Mouse (Mus musculus): ENCODE measurements around the gene Pwwp2b. TPM values are rescaled to one million over a fixed set of nuclear protein-coding genes. Genes with fewer than 3 reads are reported as not detected.

Gene Pwwp2b
- polyA plus RNA-seq, 1 experiment from 2014 or later: 4.1 TPM

DNA sequence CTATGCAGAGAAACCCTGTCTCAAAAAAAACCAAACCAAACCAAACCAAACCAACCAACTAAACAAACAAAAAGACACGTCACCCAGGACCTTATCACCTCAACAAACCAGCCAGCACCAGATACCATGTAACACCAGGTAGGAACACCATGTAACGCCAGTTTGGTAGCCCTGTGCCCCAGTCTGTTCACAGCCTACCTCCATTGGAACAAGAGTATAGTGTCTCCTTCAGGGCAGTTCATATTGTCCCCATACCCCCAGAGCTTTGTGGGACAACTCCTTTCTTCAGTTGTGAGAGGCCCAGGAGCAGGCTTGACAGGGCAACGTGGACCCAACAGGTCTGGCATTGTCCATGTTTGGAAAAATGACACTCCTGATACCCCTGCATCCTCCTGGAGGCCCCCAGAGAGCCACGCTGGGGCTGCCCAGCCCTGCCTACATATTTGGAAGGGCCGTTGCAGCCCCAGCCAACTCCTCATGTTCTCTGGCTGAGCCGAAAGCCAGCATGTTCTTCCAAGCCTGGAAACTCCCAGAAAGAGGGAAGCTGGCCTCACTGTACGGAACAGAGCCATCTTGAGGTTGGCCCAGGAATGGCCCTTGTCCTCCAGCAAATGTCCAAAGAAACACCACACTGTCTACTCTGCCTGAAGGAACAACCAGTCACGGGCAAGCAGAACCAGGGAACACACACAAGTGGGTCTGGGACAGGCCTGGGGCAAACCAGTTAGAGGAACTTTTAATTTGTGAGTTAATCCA is 60.0 kb downstream of the Pwwp2b start:
- Histone ChIP-seq H3K27me3 (peaks cover 12% of the 10 kb centered on the region), H3K27ac (no peak overlapping the region), H3K9me3 (no peaks in the 10 kb centered on the region), H3K4me3 (replicated peaks) (no peak overlapping the region), H3K9ac (replicated peaks) (no peak overlapping the region), H3K36me3 (no peaks in the 10 kb centered on the region), H3K4me2 (replicated peaks) (no peak overlapping the region), H3K4me1 (replicated peaks) (peaks cover 16% of the 10 kb centered on the region)
- WGBS: 78% methylated on average over 8 of the region's 8 CpGs
- no peak for ATAC-seq

DNA sequence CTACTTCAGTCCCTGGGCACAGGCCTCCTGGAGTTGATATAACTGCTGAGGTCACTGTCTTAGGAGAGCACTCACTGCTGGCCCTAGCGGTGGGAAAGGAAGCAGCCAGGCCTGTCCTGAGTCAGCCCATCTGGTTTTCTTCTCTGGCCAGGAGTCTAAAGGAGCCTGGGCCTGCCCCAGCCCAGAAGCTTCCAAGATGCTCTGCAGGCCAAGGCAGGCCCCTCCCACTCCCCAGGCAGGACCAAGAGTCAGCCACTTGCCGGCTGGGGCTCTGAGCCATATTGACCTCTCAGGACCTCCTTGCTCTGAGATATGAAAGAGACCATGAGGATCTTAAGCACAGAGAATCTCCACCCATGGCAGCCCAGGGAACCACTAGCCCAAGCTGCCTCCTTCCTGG is 60.8 kb downstream of the Pwwp2b start:
- Histone ChIP-seq H3K4me2 (replicated peaks) (no peak overlapping the region), H3K4me1 (replicated peaks) (peaks cover 16% of the 10 kb centered on the region), H3K9me3 (no peaks in the 10 kb centered on the region), H3K27me3 (peaks cover 12% of the 10 kb centered on the region), H3K27ac (no peak overlapping the region), H3K4me3 (replicated peaks) (no peak overlapping the region), H3K36me3 (no peaks in the 10 kb centered on the region), H3K9ac (replicated peaks) (no peak overlapping the region)
- no peak for ATAC-seq
- WGBS: 53% methylated on average over 2 of the region's 2 CpGs

DNA sequence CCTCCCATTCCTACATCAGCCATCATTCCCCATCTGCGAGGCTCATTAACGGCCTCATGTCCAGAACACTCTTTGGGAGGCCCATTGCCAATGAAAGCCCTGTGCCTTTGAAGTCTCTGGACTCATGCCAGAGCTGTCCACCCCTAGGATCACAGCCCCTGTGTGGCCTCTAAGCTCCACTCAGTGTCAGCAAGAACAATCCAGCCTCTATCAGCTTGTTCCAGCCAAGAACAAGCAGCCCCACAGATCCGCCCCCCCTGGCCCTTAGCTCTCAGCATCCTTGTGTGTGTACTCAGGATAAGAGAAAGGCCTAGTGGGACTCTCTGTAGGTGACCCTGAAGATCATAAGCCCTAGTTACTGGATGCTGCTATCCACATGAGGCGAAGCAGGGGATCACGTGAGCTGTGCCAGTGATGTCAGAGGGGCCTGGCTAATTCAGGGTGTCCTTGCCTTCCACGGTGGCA is 62.2 kb downstream of the Pwwp2b start:
- Histone ChIP-seq H3K4me1 (replicated peaks) (peaks cover 16% of the 10 kb centered on the region), H3K27me3 (peaks cover 11% of the 10 kb centered on the region), H3K4me3 (replicated peaks) (no peak overlapping the region), H3K4me2 (replicated peaks) (no peak overlapping the region), H3K9ac (replicated peaks) (no peak overlapping the region), H3K27ac (peak overlapping the region; percentile 4; the same call in 1 of the 2 replicates), H3K36me3 (no peaks in the 10 kb centered on the region), H3K9me3 (no peaks in the 10 kb centered on the region)
- ATAC-seq: peak; percentile 89
- 31% methylated on average over 6 of the region's 6 CpGs for WGBS

DNA sequence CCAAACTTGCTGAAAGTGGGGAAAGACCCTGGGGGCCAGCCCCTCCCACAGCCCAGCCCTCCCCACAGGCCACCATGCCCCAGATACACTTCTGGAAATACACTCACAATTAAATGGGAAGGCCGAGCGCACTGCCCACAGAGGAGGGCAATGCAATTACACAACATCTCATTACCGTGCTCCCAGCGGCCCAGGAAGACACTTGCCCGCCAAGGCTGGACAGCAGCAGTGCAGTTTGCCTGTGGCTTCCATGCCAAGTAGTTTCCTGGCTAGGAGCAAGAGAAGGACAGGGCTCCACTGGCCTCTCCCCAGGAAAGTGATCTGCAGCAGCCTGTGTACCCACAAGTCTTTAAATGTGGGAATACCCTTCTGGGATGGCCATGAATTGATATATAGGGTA is 64.4 kb downstream of the Pwwp2b start:
- no peak overlapping the region for H3K27ac ChIP-seq
- peak overlapping the region; percentile 6; the same call in 1 of the 2 replicates for H3K9ac ChIP-seq (replicated peaks)
- no peak overlapping the region for H3K4me3 ChIP-seq (replicated peaks)
- no peak overlapping the region for H3K4me2 ChIP-seq (replicated peaks)
- 66% methylated on average over 5 of the region's 5 CpGs for WGBS
- H3K4me1 ChIP-seq (replicated peaks): peaks cover 19% of the 10 kb centered on the region
- H3K9me3 ChIP-seq: no peaks in the 10 kb centered on the region
- H3K36me3 ChIP-seq: no peaks in the 10 kb centered on the region
- ATAC-seq: no peak
- no peaks in the 10 kb centered on the region for H3K27me3 ChIP-seq

DNA sequence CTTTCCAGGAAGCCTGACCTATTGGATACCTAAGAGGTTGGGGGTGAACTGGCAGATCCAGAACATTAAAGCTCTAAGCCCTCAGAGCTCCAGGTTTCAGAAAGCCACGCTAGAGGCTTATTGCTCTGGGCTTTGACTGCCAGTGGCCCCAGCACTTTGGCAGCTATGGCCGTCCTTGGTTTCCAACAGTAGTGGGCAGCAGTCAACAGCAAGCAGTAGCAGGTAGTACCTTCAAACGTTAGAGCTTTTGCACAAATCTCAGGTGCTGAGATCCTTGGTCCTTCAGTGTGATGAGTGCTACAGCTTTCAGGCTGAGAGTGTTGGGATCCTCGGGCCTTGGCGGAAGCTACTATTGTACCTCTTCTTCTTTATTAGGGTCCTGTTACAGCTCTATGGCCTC is 65.1 kb downstream of the Pwwp2b start:
- H3K4me1 ChIP-seq (replicated peaks): peaks cover 19% of the 10 kb centered on the region
- H3K27ac ChIP-seq: no peak overlapping the region
- H3K9me3 ChIP-seq: no peaks in the 10 kb centered on the region
- no peak for ATAC-seq
- H3K36me3 ChIP-seq: no peaks in the 10 kb centered on the region
- H3K27me3 ChIP-seq: no peaks in the 10 kb centered on the region
- 83% methylated on average over 5 of the region's 5 CpGs for WGBS
- no peak overlapping the region for H3K4me2 ChIP-seq (replicated peaks)
- no peak overlapping the region for H3K9ac ChIP-seq (replicated peaks)
- no peak overlapping the region for H3K4me3 ChIP-seq (replicated peaks)

DNA sequence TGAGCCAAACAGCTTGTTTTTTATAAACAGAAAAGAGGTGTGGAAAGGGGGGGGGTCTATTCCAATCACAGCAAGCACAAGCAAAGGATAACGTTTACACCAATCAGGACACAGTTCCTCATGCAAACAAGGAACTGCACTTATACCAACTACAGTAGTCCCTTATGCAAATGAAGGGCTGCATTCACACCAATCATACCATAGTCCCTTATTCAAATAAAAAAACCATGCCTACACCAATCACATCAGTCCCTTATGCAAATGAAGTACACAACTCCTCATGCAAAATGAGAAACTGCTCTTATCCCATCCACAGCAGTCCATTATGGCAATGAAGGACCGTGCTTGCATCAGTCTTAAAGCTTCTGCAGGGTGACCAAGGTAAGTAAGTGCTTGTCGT is 66.4 kb downstream of the Pwwp2b start:
- no peak for ATAC-seq
- 92% methylated on average over 3 of the region's 3 CpGs for WGBS
- no peaks in the 10 kb centered on the region for H3K27me3 ChIP-seq

DNA sequence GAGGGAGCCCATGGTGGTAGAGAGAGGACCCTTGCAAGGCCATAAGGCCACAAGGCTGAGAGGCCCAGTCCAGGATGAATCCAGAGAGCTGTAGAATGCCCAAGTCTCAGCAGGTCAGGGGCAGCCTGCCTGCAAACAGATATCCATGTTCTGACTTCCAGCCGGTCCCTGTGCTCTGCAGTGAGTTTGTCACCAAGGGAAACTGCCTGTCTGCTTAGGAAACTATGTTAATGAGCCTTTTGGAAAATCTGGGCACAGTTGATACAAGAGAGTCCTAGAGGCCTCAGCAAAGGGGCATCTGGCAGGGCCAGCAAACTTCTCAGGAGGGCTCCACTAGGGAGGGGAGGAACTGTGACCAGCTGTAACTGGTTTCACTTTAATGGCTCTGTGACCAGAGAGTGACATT is 70.7 kb downstream of the Pwwp2b start:
- H3K4me1 ChIP-seq (replicated peaks): peaks cover 16% of the 10 kb centered on the region
- WGBS: 23% methylated on average over 1 of the region's 1 CpGs
- no peak overlapping the region for H3K4me3 ChIP-seq (replicated peaks)
- H3K9ac ChIP-seq (replicated peaks): no peak overlapping the region
- H3K27me3 ChIP-seq: no peaks in the 10 kb centered on the region
- H3K9me3 ChIP-seq: no peaks in the 10 kb centered on the region
- H3K27ac ChIP-seq: 0 out of 2 replicates have a peak overlapping the region, but pooled peaks have one; percentile 37
- H3K36me3 ChIP-seq: no peaks in the 10 kb centered on the region
- H3K4me2 ChIP-seq (replicated peaks): no peak overlapping the region
- peak; percentile 85 for ATAC-seq

More for the DNA sequence above, 66.4 kb downstream of the Pwwp2b start:
- Histone ChIP-seq H3K4me3 (replicated peaks) (no peak overlapping the region), H3K36me3 (no peaks in the 10 kb centered on the region), H3K4me1 (replicated peaks) (peaks cover 29% of the 10 kb centered on the region), H3K27ac (no peak overlapping the region), H3K4me2 (replicated peaks) (no peak overlapping the region), H3K9me3 (no peaks in the 10 kb centered on the region), H3K9ac (replicated peaks) (no peak overlapping the region)

Other genes with a start within 250 kb of the Pwwp2b start
- gene Dpysl4, start 162.5 kb upstream of the Pwwp2b start, polyA plus RNA-seq (2015; fragmentation: Nextera tagmentation; extraction: Ambion mirVana): 224 and 225 TPM in 2 replicates
- 4.8 and 6.8 TPM in 2 replicates for gene Lrrc27, start 35.5 kb upstream of the Pwwp2b start, polyA plus RNA-seq (2015; fragmentation: Nextera tagmentation; extraction: Ambion mirVana)
- 0.49 and 0.79 TPM in 2 replicates for gene Stk32c, start 35.2 kb upstream of the Pwwp2b start, polyA plus RNA-seq (2015; fragmentation: Nextera tagmentation; extraction: Ambion mirVana)
- gene Inpp5a, start 140.6 kb downstream of the Pwwp2b start, polyA plus RNA-seq (2015; fragmentation: Nextera tagmentation; extraction: Ambion mirVana): 10.0 and 14.3 TPM in 2 replicates

Data from midbrain, embryonic 13.5 days (tissue).